In the genomic region with DNA sequence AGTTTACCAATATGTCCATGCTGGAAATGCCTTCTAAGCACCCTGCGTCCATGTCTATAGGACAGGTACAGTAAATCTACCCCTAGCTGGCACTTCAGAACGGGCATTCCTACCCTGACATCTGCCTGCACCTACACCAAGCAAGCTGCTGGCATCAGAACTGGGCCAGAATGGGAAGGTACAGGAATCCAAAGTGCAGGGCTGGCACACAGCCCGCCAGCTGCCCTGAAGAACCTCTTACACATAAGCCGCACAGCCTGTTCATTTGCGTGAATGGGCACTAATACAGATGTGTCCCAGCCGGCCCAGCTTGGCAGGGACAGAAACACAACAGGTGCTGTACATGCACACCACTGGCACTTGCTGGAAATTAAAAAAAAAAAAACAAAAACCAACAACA, we compare ENCODE assay signal across 14 mouse cellular contexts. TPM values are rescaled to one million over a fixed set of nuclear protein-coding genes. Genes with fewer than 3 reads are reported as not detected.
"Had no signal": no experiment of that assay in that cellular context is flagged by ENCODE, and none has a peak within 500 bp of the region (broad histone marks: within the 10 kb centered on the region; RNA-seq: fewer than 3 reads in every experiment).

No protein-coding gene starts in this region.

- DNase-seq: kidney, adult 2 months; kidney, postnatal 14 days; thymus, postnatal 4 days had no signal

- H3K4me2 ChIP-seq: kidney, embryonic 15.5 days; limb, embryonic 12.5 days; liver, embryonic 11.5 days; liver, embryonic 15.5 days; midbrain, embryonic 11.5 days; midbrain, embryonic 15.5 days; neural tube, embryonic 12.5 days had no signal

- H3K9me3 ChIP-seq: kidney, embryonic 15.5 days; limb, embryonic 12.5 days; liver, embryonic 15.5 days; megakaryocyte, embryonic 14.5 days; midbrain, embryonic 15.5 days; neural tube, embryonic 12.5 days had no signal

- H3K9ac ChIP-seq: kidney, embryonic 15.5 days; limb, embryonic 12.5 days; liver, embryonic 15.5 days; midbrain, embryonic 15.5 days; neural tube, embryonic 12.5 days had no signal

- H3K4me3 ChIP-seq: kidney, embryonic 15.5 days; left cerebral cortex, adult 2 months; limb, embryonic 12.5 days; liver, embryonic 15.5 days; megakaryocyte, embryonic 14.5 days; midbrain, embryonic 15.5 days; neural tube, embryonic 12.5 days had no signal

- H3K4me1 ChIP-seq: liver, embryonic 15.5 days; megakaryocyte, embryonic 14.5 days; midbrain, embryonic 15.5 days; neural tube, embryonic 12.5 days had no signal

- H3K27me3 ChIP-seq: kidney, embryonic 15.5 days; liver, embryonic 15.5 days; midbrain, embryonic 15.5 days; neural tube, embryonic 12.5 days had no signal

- H3K27ac ChIP-seq: kidney, embryonic 15.5 days; left cerebral cortex, adult 2 months; limb, embryonic 12.5 days; liver, embryonic 15.5 days; midbrain, embryonic 15.5 days; neural tube, embryonic 12.5 days; stomach, postnatal 0 days had no signal

- ATAC-seq: midbrain, embryonic 15.5 days had no signal

- H3K36me3 ChIP-seq: kidney, embryonic 15.5 days; limb, embryonic 12.5 days; liver, embryonic 15.5 days; midbrain, embryonic 15.5 days; neural tube, embryonic 12.5 days had no signal

RNA-seq across cellular contexts. Expression of a gene that starts 15.9 kb away (rescaled TPM):
- total RNA-seq: monocyte, adult 5-6 weeks had no signal
